Mouse (Mus musculus) stomach, embryonic 14.5 days (tissue): ENCODE measurements around the gene Letm1. TPM values are rescaled to one million over a fixed set of nuclear protein-coding genes. Genes with fewer than 3 reads are reported as not detected.

Experiments used
- ATAC-seq: fragments of 200-750 bp; cut with Nextera tagmentation; 2 replicates; pipeline ENCODE4 v1.8.0; 2017; ENCODE audit warnings: low read depth, moderate TSS enrichment; ENCODE audit not compliant: insufficient number of reproducible peaks, insufficient read depth, low FRiP score
- H3K27ac ChIP-seq: fragments of 300-500 bp; sonication (generic); 2 replicates; pipeline ENCODE4 v1.5.1; 2014; ENCODE audit warnings: mild to moderate bottlenecking, low read length, moderate library complexity, mixed read lengths
- H3K27me3 ChIP-seq: fragments of 300-500 bp; sonication (generic); 2 replicates; pipeline ENCODE4 v1.6.1; 2014; ENCODE audit warnings: low read length, control low read depth, mixed read lengths; ENCODE audit not compliant: control insufficient read depth, insufficient read depth
- H3K36me3 ChIP-seq: fragments of 300-500 bp; sonication (generic); 2 replicates; pipeline ENCODE4 v1.6.1; 2014; ENCODE audit warnings: mild to moderate bottlenecking, control low read depth, low read length, moderate library complexity, mixed read lengths; ENCODE audit not compliant: control insufficient read depth, insufficient read depth
- H3K4me1 ChIP-seq: fragments of 300-500 bp; sonication (generic); 2 replicates; pipeline ENCODE4 v1.6.1; 2014; ENCODE audit warnings: low read length, control low read depth, mixed read lengths; ENCODE audit not compliant: control insufficient read depth, insufficient read depth
- H3K4me2 ChIP-seq: fragments of 300-500 bp; sonication (generic); replicated peaks from 2 replicates; pipeline ENCODE4 v1.6.1; 2014; ENCODE audit warnings: low read depth, low read length, control low read depth
- H3K4me3 ChIP-seq: fragments of 300-500 bp; sonication (generic); 2 replicates; pipeline ENCODE4 v1.5.1; 2014; ENCODE audit warnings: low read depth, low read length, control low read depth
- H3K9ac ChIP-seq: fragments of 300-500 bp; sonication (generic); replicated peaks from 2 replicates; pipeline ENCODE4 v1.6.1; 2014; ENCODE audit warnings: low read depth, mild to moderate bottlenecking, control low read depth, low read length, moderate library complexity, mixed read lengths
- H3K9me3 ChIP-seq: fragments of 300-500 bp; sonication (generic); 2 replicates; pipeline ENCODE4 v1.6.1; 2016; ENCODE audit warnings: low read depth, low read length, control low read depth; ENCODE audit not compliant: control insufficient read depth
- WGBS: fragments of 180-500 bp; shearing (Covaris S2); extraction: QIAGEN DNeasy Blood & Tissue Kit; methylation state at CpG from one replicate; pipeline ENCODE4 v1.1.7; 2014; 5-methylcytosine and 5-hydroxymethylcytosine counted together
- polyA plus RNA-seq: library from polyadenylated mRNA; unstranded; fragments of >200 nt; fragmentation: Nextera tagmentation; extraction: Ambion mirVana; gene quantifications from 2 replicates; pipeline ENCODE4 v1.2.1, GENCODE M21; 2014

Gene Letm1
- polyA plus RNA-seq, 1 experiment from 2014 or later, result 43.7 TPM

GRCm38 (mm10) chr5:33697947-33698512, 84.6 kb downstream of the Letm1 start:
- Histone ChIP-seq H3K4me1 (peaks cover 45% of the 10 kb centered on the region), H3K9ac (no peak overlapping the region), H3K4me2 (0 out of 2 replicates have a peak overlapping the region, but pooled peaks have one; percentile 10), H3K27me3 (no peaks in the 10 kb centered on the region), H3K27ac (peak overlapping the region; percentile 95; the same call in 1 of the 2 replicates), H3K36me3 (no peaks in the 10 kb centered on the region), H3K9me3 (no peaks in the 10 kb centered on the region), H3K4me3 (no peak overlapping the region)
- WGBS, result 31% methylated on average over 13 of the region's 13 CpGs
- no peak for ATAC-seq

- H3K27me3 ChIP-seq, result no peaks in the 10 kb centered on the region
- H3K9ac ChIP-seq, result no peak overlapping the region
- 89% methylated on average over 1 of the region's 1 CpGs for WGBS
- no peaks in the 10 kb centered on the region for H3K9me3 ChIP-seq
- H3K27ac ChIP-seq, result peak overlapping the region; percentile 95
- 0 out of 2 replicates have a peak overlapping the region, but pooled peaks have one; percentile 10 for H3K4me2 ChIP-seq
- ATAC-seq, result no peak
- H3K4me3 ChIP-seq, result no peak overlapping the region
- H3K4me1 ChIP-seq, result peaks cover 50% of the 10 kb centered on the region
- H3K36me3 ChIP-seq, result no peaks in the 10 kb centered on the region
Measured at GRCm38 (mm10) chr5:33697534-33697933, 85.1 kb downstream of the Letm1 start.

- H3K9ac ChIP-seq, result no peak overlapping the region
- H3K27ac ChIP-seq, result peak overlapping the region; percentile 95
- H3K27me3 ChIP-seq, result no peaks in the 10 kb centered on the region
- H3K4me3 ChIP-seq, result no peak overlapping the region
- peaks cover 56% of the 10 kb centered on the region for H3K4me1 ChIP-seq
- no peaks in the 10 kb centered on the region for H3K9me3 ChIP-seq
- 58% methylated on average over 5 of the region's 5 CpGs for WGBS
- no peak overlapping the region for H3K4me2 ChIP-seq
- ATAC-seq, result peak; percentile 50
- no peaks in the 10 kb centered on the region for H3K36me3 ChIP-seq
Measured at GRCm38 (mm10) chr5:33696430-33696829, 86.2 kb downstream of the Letm1 start.

- peak overlapping the region; percentile 95 for H3K27ac ChIP-seq
- H3K4me2 ChIP-seq, result peak overlapping the region; percentile 89
- H3K9me3 ChIP-seq, result no peaks in the 10 kb centered on the region
- no peaks in the 10 kb centered on the region for H3K27me3 ChIP-seq
- ATAC-seq, result peak; percentile 35; the same call in 1 of the 2 replicates
- H3K4me1 ChIP-seq, result peaks cover 56% of the 10 kb centered on the region
- peak overlapping the region; percentile 69 for H3K9ac ChIP-seq
- no peaks in the 10 kb centered on the region for H3K36me3 ChIP-seq
- 10% methylated on average over 24 of the region's 24 CpGs for WGBS
- peak overlapping the region; percentile 41 for H3K4me3 ChIP-seq
Measured at GRCm38 (mm10) chr5:33695718-33696121, 86.9 kb downstream of the Letm1 start.

- no peaks in the 10 kb centered on the region for H3K9me3 ChIP-seq
- peak overlapping the region; percentile 95 for H3K27ac ChIP-seq
- peaks cover 56% of the 10 kb centered on the region for H3K4me1 ChIP-seq
- no peaks in the 10 kb centered on the region for H3K27me3 ChIP-seq
- no peaks in the 10 kb centered on the region for H3K36me3 ChIP-seq
- 3% methylated on average over 71 of the region's 71 CpGs for WGBS
- peak overlapping the region; percentile 69 for H3K9ac ChIP-seq
- ATAC-seq, result peak; percentile 60
- H3K4me3 ChIP-seq, result peak overlapping the region; percentile 41
- peak overlapping the region; percentile 89 for H3K4me2 ChIP-seq
Measured at GRCm38 (mm10) chr5:33694848-33695717, 87.5 kb downstream of the Letm1 start.

GRCm38 (mm10) chr5:33694461-33694847, 88.2 kb downstream of the Letm1 start:
- no peak overlapping the region for H3K9ac ChIP-seq
- no peak overlapping the region; the same call in 1 of the 2 replicates for H3K4me2 ChIP-seq
- H3K36me3 ChIP-seq, result no peaks in the 10 kb centered on the region
- H3K4me3 ChIP-seq, result no peak overlapping the region
- H3K4me1 ChIP-seq, result peaks cover 61% of the 10 kb centered on the region
- H3K27me3 ChIP-seq, result no peaks in the 10 kb centered on the region
- peak overlapping the region; percentile 95 for H3K27ac ChIP-seq
- H3K9me3 ChIP-seq, result no peaks in the 10 kb centered on the region
- 55% methylated on average over 9 of the region's 9 CpGs for WGBS
- no peak for ATAC-seq

GRCm38 (mm10) chr5:33692393-33692792, 90.2 kb downstream of the Letm1 start:
- WGBS, result 4% methylated on average over 24 of the region's 24 CpGs
- Histone ChIP-seq H3K4me1 (peaks cover 52% of the 10 kb centered on the region), H3K36me3 (no peaks in the 10 kb centered on the region), H3K27me3 (no peaks in the 10 kb centered on the region), H3K9me3 (no peaks in the 10 kb centered on the region), H3K4me2 (peak overlapping the region; percentile 37), H3K4me3 (no peak overlapping the region), H3K27ac (peak overlapping the region; percentile 87), H3K9ac (no peak overlapping the region; the same call in 1 of the 2 replicates)
- peak; percentile 21; the same call in 1 of the 2 replicates for ATAC-seq

- Histone ChIP-seq H3K36me3 (no peaks in the 10 kb centered on the region), H3K9ac (no peak overlapping the region), H3K4me3 (no peak overlapping the region), H3K4me2 (no peak overlapping the region), H3K27ac (no peak overlapping the region), H3K4me1 (peaks cover 33% of the 10 kb centered on the region), H3K9me3 (no peaks in the 10 kb centered on the region), H3K27me3 (no peaks in the 10 kb centered on the region)
- no peak for ATAC-seq
- whole genome bisulfite sequencing, result 87% methylated on average over 11 of the region's 11 CpGs
Measured at GRCm38 (mm10) chr5:33689852-33690645, 92.6 kb downstream of the Letm1 start.
